Mouse (Mus musculus) stomach, postnatal 0 days (tissue): Measurements from ENCODE around the gene Ncoa4. TPM values are rescaled to one million over a fixed set of nuclear protein-coding genes. Genes with fewer than 3 reads are reported as not detected.
A peak's percentile ranks its signal among the peaks of the same experiment; 100 is the strongest.

Source experiments
- ATAC-seq: fragments of 200-750 bp; cut with Nextera tagmentation; 2 replicates; pipeline ENCODE4 v1.8.0; 2017; ENCODE audit not compliant: low FRiP score, low TSS enrichment
- DNase-seq: peaks from one replicate; pipeline ENCODE4 v3.0.0-alpha.2; 2016; ENCODE audit warnings: low spot score
- H3K27ac ChIP-seq: fragments of 300-500 bp; sonication (generic); replicated peaks from 2 replicates; pipeline ENCODE4 v1.5.1; 2014; ENCODE audit warnings: mild to moderate bottlenecking, control low read depth
- H3K27me3 ChIP-seq: fragments of 300-500 bp; sonication (generic); 2 replicates; pipeline ENCODE4 v1.6.1; 2014; ENCODE audit warnings: low read length; ENCODE audit not compliant: control insufficient read depth, insufficient read depth
- H3K36me3 ChIP-seq: fragments of 300-500 bp; sonication (generic); 2 replicates; pipeline ENCODE4 v1.6.1; 2014; ENCODE audit warnings: low read length, mixed read lengths; ENCODE audit not compliant: control insufficient read depth, insufficient read depth
- H3K4me1 ChIP-seq: fragments of 300-500 bp; sonication (generic); replicated peaks from 2 replicates; pipeline ENCODE4 v1.6.1; 2014; ENCODE audit warnings: antibody characterized with exemption; ENCODE audit not compliant: control insufficient read depth, insufficient read depth
- H3K4me2 ChIP-seq: fragments of 300-500 bp; sonication (generic); replicated peaks from 2 replicates; pipeline ENCODE4 v1.6.1; 2014; ENCODE audit warnings: low read depth, mild to moderate bottlenecking, control low read depth, moderate library complexity
- H3K4me3 ChIP-seq: fragments of 300-500 bp; sonication (generic); 2 replicates; pipeline ENCODE4 v1.5.1; 2014; ENCODE audit warnings: low read depth, low read length, control low read depth
- H3K9ac ChIP-seq: fragments of 300-500 bp; sonication (generic); 2 replicates; pipeline ENCODE4 v1.6.1; 2014; ENCODE audit warnings: mild to moderate bottlenecking, low read length, control low read depth, mixed read lengths
- H3K9me3 ChIP-seq: fragments of 300-500 bp; sonication (generic); 2 replicates; pipeline ENCODE4 v1.6.1; 2016; ENCODE audit warnings: low read length; ENCODE audit not compliant: control insufficient read depth
- CTCF ChIP-seq: IDR thresholded peaks from 2 replicates; pipeline ENCODE4 v1.5.1; 2016; ENCODE audit warnings: antibody characterized with exemption, low read depth, mild to moderate bottlenecking, moderate library complexity
- EP300 ChIP-seq: optimal IDR thresholded peaks from 2 replicates; pipeline ENCODE3; 2016; ENCODE audit warnings: antibody characterized with exemption
- WGBS: fragments of 180-500 bp; shearing (Covaris S2); extraction: QIAGEN DNeasy Blood & Tissue Kit; methylation state at CpG from one replicate; pipeline ENCODE4 v1.1.7; 2014; 5-methylcytosine and 5-hydroxymethylcytosine counted together
- polyA plus RNA-seq: library from polyadenylated mRNA; unstranded; fragments of >200 nt; fragmentation: Nextera tagmentation; extraction: Ambion mirVana; gene quantifications from 2 replicates; pipeline ENCODE4 v1.2.1, GENCODE M21; 2015

Ncoa4 gene
- polyA plus RNA-seq, 1 experiment from 2014 or later = 100 TPM

- Histone ChIP-seq H3K27ac (peak overlapping the region; percentile 78), H3K4me2 (peak overlapping the region; percentile 73), H3K27me3 (no peaks in the 10 kb centered on the region), H3K36me3 (0 out of 2 replicates have a peak, but pooled peaks cover 5% of the 10 kb centered on the region), H3K4me1 (no peaks in the 10 kb centered on the region), H3K9ac (peak overlapping the region; percentile 96), H3K4me3 (peak overlapping the region; percentile 99), H3K9me3 (no peaks in the 10 kb centered on the region)
- TF ChIP-seq CTCF = no peak
- no peak for TF ChIP-seq EP300
- ATAC-seq = peak; percentile 52
- WGBS = under 1% methylated on average over 19 of the region's 26 CpGs
- peak; percentile 47 for DNase-seq
Measured at GRCm38 (mm10) chr14:32201354-32201753, 41.7 kb downstream of the Ncoa4 start.

- Histone ChIP-seq H3K9ac (peak within 1 kb of the TSS; percentile 96), H3K27me3 (no peaks in the 10 kb centered on the region), H3K4me3 (peak within 1 kb of the TSS; percentile 99), H3K4me2 (peak within 1 kb of the TSS; percentile 90), H3K4me1 (no peaks in the 10 kb centered on the region), H3K36me3 (0 out of 2 replicates have a peak, but pooled peaks cover 5% of the 10 kb centered on the region), H3K27ac (peak within 1 kb of the TSS; percentile 85), H3K9me3 (no peaks in the 10 kb centered on the region)
- peak; percentile 97 for ATAC-seq
- under 1% methylated on average over 50 of the region's 77 CpGs for WGBS
- TF ChIP-seq CTCF (no peak), EP300 (no peak)
- peak; percentile 91 for DNase-seq
Measured at GRCm38 (mm10) chr14:32201791-32202451, 42.3 kb downstream of the Ncoa4 start, which contains the start of the genes Timm23 and Parg. TSS of gene Timm23 (minus strand) at chr14:32201898. TSS of gene Parg (plus strand) at chr14:32201949.

- TF ChIP-seq EP300 (no peak), CTCF (no peak)
- no peaks in the 10 kb centered on the region for H3K36me3 ChIP-seq
Measured at GRCm38 (mm10) chr14:32226601-32227000, 66.9 kb downstream of the Ncoa4 start.

GRCm38 (mm10) chr14:32228996-32229395, 69.3 kb downstream of the Ncoa4 start:
- TF ChIP-seq CTCF (peak; percentile 79), EP300 (no peak)
- Histone ChIP-seq H3K4me2 (no peak overlapping the region), H3K27ac (no peak overlapping the region), H3K36me3 (no peaks in the 10 kb centered on the region), H3K9ac (no peak overlapping the region), H3K27me3 (no peaks in the 10 kb centered on the region), H3K4me1 (no peaks in the 10 kb centered on the region), H3K4me3 (no peak overlapping the region), H3K9me3 (no peaks in the 10 kb centered on the region)
- peak; percentile 57 for DNase-seq
- 0% methylated on average over 2 of the region's 2 CpGs for WGBS
- ATAC-seq = no peak

More at GRCm38 (mm10) chr14:32226601-32227000, 66.9 kb downstream of the Ncoa4 start:
- Histone ChIP-seq H3K9me3 (no peaks in the 10 kb centered on the region), H3K27ac (no peak overlapping the region), H3K27me3 (no peaks in the 10 kb centered on the region), H3K4me3 (no peak overlapping the region), H3K9ac (no peak overlapping the region), H3K4me2 (no peak overlapping the region), H3K4me1 (no peaks in the 10 kb centered on the region)
- ATAC-seq = no peak
- DNase-seq = no peak

Other genes with a start within 250 kb of the Ncoa4 start
- 0.56 and 0.71 TPM in 2 replicates for gene Galnt15, start 130.9 kb upstream of the Ncoa4 start, polyA plus RNA-seq
- 17.7 and 19.3 TPM in 2 replicates for gene Oxnad1, start 74.5 kb upstream of the Ncoa4 start, polyA plus RNA-seq
- gene Dph3, start 74.1 kb upstream of the Ncoa4 start, polyA plus RNA-seq = 91.4 and 93.3 TPM in 2 replicates
- not detected in 2 replicates for gene Msmb, start 17.8 kb upstream of the Ncoa4 start, polyA plus RNA-seq
- 218 and 234 TPM in 2 replicates for gene Timm23, start 42.0 kb downstream of the Ncoa4 start, polyA plus RNA-seq
- gene Parg, start 42.1 kb downstream of the Ncoa4 start, polyA plus RNA-seq = 15.2 and 17.5 TPM in 2 replicates
- gene Ogdhl, start 162.2 kb downstream of the Ncoa4 start, polyA plus RNA-seq = 1.6 and 2.0 TPM in 2 replicates
- not detected in 2 replicates for gene 1700024G13Rik, start 228.5 kb downstream of the Ncoa4 start, polyA plus RNA-seq